Mouse (Mus musculus) hindbrain, embryonic 15.5 days (tissue): ENCODE results near the gene Abcg8. TPM values are rescaled to one million over a fixed set of nuclear protein-coding genes. Genes with fewer than 3 reads are reported as not detected.

ENCODE experiments used
- ATAC-seq: fragments of 200-750 bp; cut with Nextera tagmentation; 2 replicates; pipeline ENCODE4 v1.8.0; 2017; ENCODE audit warnings: low read depth, moderate number of reproducible peaks, moderate TSS enrichment; ENCODE audit not compliant: low FRiP score
- H3K27ac ChIP-seq: fragments of 300-500 bp; sonication (generic); replicated peaks from 2 replicates; pipeline ENCODE4 v1.5.1; 2015; ENCODE audit warnings: mild to moderate bottlenecking, inconsistent platforms
- H3K27me3 ChIP-seq: fragments of 300-500 bp; sonication (generic); 2 replicates; pipeline ENCODE4 v1.6.1; 2015; ENCODE audit warnings: control low read depth, inconsistent platforms
- H3K36me3 ChIP-seq: fragments of 300-500 bp; sonication (generic); 2 replicates; pipeline ENCODE4 v1.6.1; 2015; ENCODE audit warnings: control low read depth, inconsistent platforms
- H3K4me1 ChIP-seq: fragments of 300-500 bp; sonication (generic); replicated peaks from 2 replicates; pipeline ENCODE4 v1.6.1; 2015; ENCODE audit warnings: control low read depth, inconsistent platforms
- H3K4me2 ChIP-seq: fragments of 300-500 bp; sonication (generic); 2 replicates; pipeline ENCODE4 v1.6.1; 2015; ENCODE audit warnings: moderate library complexity, mild to moderate bottlenecking, inconsistent platforms
- H3K4me3 ChIP-seq: fragments of 300-500 bp; sonication (generic); 2 replicates; pipeline ENCODE4 v1.5.1; 2015; ENCODE audit warnings: mild to moderate bottlenecking, inconsistent platforms
- H3K9ac ChIP-seq: fragments of 300-500 bp; sonication (generic); 2 replicates; pipeline ENCODE4 v1.6.1; 2015; ENCODE audit warnings: inconsistent platforms
- H3K9me3 ChIP-seq: fragments of 300-500 bp; sonication (generic); 2 replicates; pipeline ENCODE4 v1.6.1; 2016; ENCODE audit warnings: control low read depth, inconsistent platforms
- WGBS: fragments of 180-500 bp; shearing (Covaris S2); methylation state at CpG from one replicate; pipeline ENCODE4 v1.1.7; 2015; 5-methylcytosine and 5-hydroxymethylcytosine counted together
- polyA plus RNA-seq: library from polyadenylated mRNA; unstranded; fragments of >200 nt; fragmentation: Nextera tagmentation; extraction: Ambion mirVana; gene quantifications from 2 replicates; pipeline ENCODE4 v1.2.1, GENCODE M21; 2015

Abcg8 gene
- polyA plus RNA-seq, 1 experiment from 2014 or later = 0.13 TPM

GRCm38 (mm10) chr17:84716252-84716872 is 40.3 kb downstream of the Abcg8 start:
- Histone ChIP-seq H3K27ac (no peak overlapping the region), H3K27me3 (peaks cover 12% of the 10 kb centered on the region; the same call in 1 of the 2 replicates), H3K4me3 (no peak overlapping the region), H3K9me3 (no peaks in the 10 kb centered on the region), H3K36me3 (peaks cover 14% of the 10 kb centered on the region), H3K4me1 (0 out of 2 replicates have a peak, but pooled peaks cover 12% of the 10 kb centered on the region), H3K4me2 (no peak overlapping the region), H3K9ac (no peak overlapping the region)
- 42% methylated on average over 16 of the region's 16 CpGs for WGBS
- no peak for ATAC-seq

- no peak overlapping the region for H3K4me2 ChIP-seq
- no peak overlapping the region for H3K27ac ChIP-seq
- no peaks in the 10 kb centered on the region for H3K9me3 ChIP-seq
- no peak for ATAC-seq
- peaks cover 17% of the 10 kb centered on the region for H3K36me3 ChIP-seq
- WGBS = 86% methylated on average over 5 of the region's 5 CpGs
- 0 out of 2 replicates have a peak, but pooled peaks cover 12% of the 10 kb centered on the region for H3K4me1 ChIP-seq
- H3K9ac ChIP-seq = no peak overlapping the region
- H3K27me3 ChIP-seq = peaks cover 7% of the 10 kb centered on the region; the same call in 1 of the 2 replicates
- H3K4me3 ChIP-seq = no peak overlapping the region
Measured at GRCm38 (mm10) chr17:84717416-84717815, 41.3 kb downstream of the Abcg8 start.

GRCm38 (mm10) chr17:84719105-84719504 is 43.0 kb downstream of the Abcg8 start:
- H3K36me3 ChIP-seq = peaks cover 17% of the 10 kb centered on the region
- WGBS = 81% methylated on average over 3 of the region's 3 CpGs
- H3K9me3 ChIP-seq = no peaks in the 10 kb centered on the region
- no peak for ATAC-seq
- H3K4me1 ChIP-seq = 0 out of 2 replicates have a peak, but pooled peaks cover 9% of the 10 kb centered on the region
- no peak overlapping the region for H3K9ac ChIP-seq
- H3K27ac ChIP-seq = no peak overlapping the region
- no peaks in the 10 kb centered on the region for H3K27me3 ChIP-seq
- no peak overlapping the region for H3K4me3 ChIP-seq
- no peak overlapping the region for H3K4me2 ChIP-seq

- Histone ChIP-seq H3K9me3 (no peaks in the 10 kb centered on the region), H3K4me2 (no peak overlapping the region), H3K27me3 (no peaks in the 10 kb centered on the region), H3K9ac (no peak overlapping the region), H3K36me3 (peaks cover 33% of the 10 kb centered on the region), H3K27ac (no peak overlapping the region), H3K4me1 (no peaks in the 10 kb centered on the region), H3K4me3 (no peak overlapping the region)
- no peak for ATAC-seq
- 45% methylated on average over 9 of the region's 9 CpGs for WGBS
Measured at GRCm38 (mm10) chr17:84724028-84724427, 47.9 kb downstream of the Abcg8 start.

GRCm38 (mm10) chr17:84725163-84725562 is 49.1 kb downstream of the Abcg8 start:
- H3K36me3 ChIP-seq = peaks cover 40% of the 10 kb centered on the region
- H3K4me3 ChIP-seq = no peak overlapping the region
- 95% methylated on average over 3 of the region's 3 CpGs for WGBS
- ATAC-seq = no peak
- no peak overlapping the region for H3K27ac ChIP-seq
- no peaks in the 10 kb centered on the region for H3K9me3 ChIP-seq
- no peaks in the 10 kb centered on the region for H3K27me3 ChIP-seq
- no peak overlapping the region for H3K9ac ChIP-seq
- no peak overlapping the region for H3K4me2 ChIP-seq
- H3K4me1 ChIP-seq = no peaks in the 10 kb centered on the region

GRCm38 (mm10) chr17:84728201-84728911 is 52.3 kb downstream of the Abcg8 start:
- no peaks in the 10 kb centered on the region for H3K27me3 ChIP-seq
- no peaks in the 10 kb centered on the region for H3K9me3 ChIP-seq
- no peak overlapping the region for H3K27ac ChIP-seq
- 87% methylated on average over 1 of the region's 1 CpGs for WGBS
- ATAC-seq = no peak
- H3K4me3 ChIP-seq = no peak overlapping the region
- no peaks in the 10 kb centered on the region for H3K4me1 ChIP-seq
- H3K36me3 ChIP-seq = peaks cover 35% of the 10 kb centered on the region
- no peak overlapping the region for H3K9ac ChIP-seq
- no peak overlapping the region for H3K4me2 ChIP-seq

- 94% methylated on average over 5 of the region's 5 CpGs for WGBS
- no peak overlapping the region for H3K4me3 ChIP-seq
- no peak overlapping the region for H3K27ac ChIP-seq
- no peaks in the 10 kb centered on the region for H3K27me3 ChIP-seq
- no peaks in the 10 kb centered on the region for H3K9me3 ChIP-seq
- ATAC-seq = no peak
- H3K4me2 ChIP-seq = no peak overlapping the region
- no peaks in the 10 kb centered on the region for H3K4me1 ChIP-seq
- peaks cover 35% of the 10 kb centered on the region for H3K36me3 ChIP-seq
- H3K9ac ChIP-seq = no peak overlapping the region
Measured at GRCm38 (mm10) chr17:84729140-84729539, 53.0 kb downstream of the Abcg8 start.

GRCm38 (mm10) chr17:84731361-84731760 is 55.3 kb downstream of the Abcg8 start:
- Histone ChIP-seq H3K4me2 (no peak overlapping the region), H3K9me3 (no peaks in the 10 kb centered on the region), H3K27me3 (no peaks in the 10 kb centered on the region), H3K36me3 (peaks cover 22% of the 10 kb centered on the region), H3K27ac (no peak overlapping the region), H3K4me1 (no peaks in the 10 kb centered on the region), H3K4me3 (no peak overlapping the region), H3K9ac (no peak overlapping the region)
- WGBS = 93% methylated on average over 12 of the region's 12 CpGs
- ATAC-seq = no peak

GRCm38 (mm10) chr17:84732612-84733011 is 56.5 kb downstream of the Abcg8 start:
- Histone ChIP-seq H3K4me1 (no peaks in the 10 kb centered on the region), H3K27ac (no peak overlapping the region)

GRCm38 (mm10) chr17:84736719-84737118 is 60.6 kb downstream of the Abcg8 start:
- WGBS = 79% methylated on average over 9 of the region's 9 CpGs
- H3K4me3 ChIP-seq = no peak overlapping the region
- H3K27me3 ChIP-seq = no peaks in the 10 kb centered on the region
- H3K4me1 ChIP-seq = no peaks in the 10 kb centered on the region
- ATAC-seq = no peak
- H3K9ac ChIP-seq = no peak overlapping the region
- no peak overlapping the region for H3K27ac ChIP-seq
- no peaks in the 10 kb centered on the region for H3K36me3 ChIP-seq
- H3K4me2 ChIP-seq = no peak overlapping the region
- no peaks in the 10 kb centered on the region for H3K9me3 ChIP-seq

More at GRCm38 (mm10) chr17:84732612-84733011, 56.5 kb downstream of the Abcg8 start:
- no peak for ATAC-seq
- H3K9me3 ChIP-seq = no peaks in the 10 kb centered on the region
- no peaks in the 10 kb centered on the region for H3K27me3 ChIP-seq
- WGBS = 94% methylated on average over 8 of the region's 8 CpGs
- peaks cover 19% of the 10 kb centered on the region for H3K36me3 ChIP-seq
- no peak overlapping the region for H3K4me3 ChIP-seq
- no peak overlapping the region for H3K9ac ChIP-seq
- H3K4me2 ChIP-seq = no peak overlapping the region

GRCm38 (mm10) chr17:84738073-84738797 is 62.1 kb downstream of the Abcg8 start:
- no peaks in the 10 kb centered on the region for H3K36me3 ChIP-seq
- H3K27me3 ChIP-seq = no peaks in the 10 kb centered on the region
- H3K9me3 ChIP-seq = no peaks in the 10 kb centered on the region
- no peak overlapping the region for H3K4me3 ChIP-seq
- 74% methylated on average over 9 of the region's 9 CpGs for WGBS
- ATAC-seq = no peak
- H3K9ac ChIP-seq = no peak overlapping the region
- no peaks in the 10 kb centered on the region for H3K4me1 ChIP-seq
- no peak overlapping the region for H3K4me2 ChIP-seq
- H3K27ac ChIP-seq = no peak overlapping the region

- Histone ChIP-seq H3K9ac (no peak overlapping the region), H3K27ac (no peak overlapping the region), H3K4me1 (peaks cover 14% of the 10 kb centered on the region), H3K4me2 (no peak overlapping the region), H3K36me3 (no peaks in the 10 kb centered on the region), H3K27me3 (no peaks in the 10 kb centered on the region), H3K4me3 (no peak overlapping the region), H3K9me3 (no peaks in the 10 kb centered on the region)
- no peak for ATAC-seq
- 65% methylated on average over 4 of the region's 4 CpGs for WGBS
Measured at GRCm38 (mm10) chr17:84744256-84744655, 68.2 kb downstream of the Abcg8 start.
